Mouse (Mus musculus) regulatory T cell (primary cell): ENCODE measurements around the gene Cacna2d4.

ENCODE experiments used
- in situ Hi-C: fragments of 300-600 bp; cut with MboI, MseI; formaldehyde crosslinking; loops from one replicate; pipeline ENCODE4 v1.15.1; 2025; ENCODE audit warnings: high pct_unique_total_duplicates

Cacna2d4 gene

GRCm38 (mm10) chr6:119220297-119220696 is 16.0 kb upstream of the Cacna2d4 start:
- in situ Hi-C loops = loop anchor here (5.0 kb wide), 1 partner anchor 127 kb away; no protein-coding TSS in a partner anchor

DNA sequence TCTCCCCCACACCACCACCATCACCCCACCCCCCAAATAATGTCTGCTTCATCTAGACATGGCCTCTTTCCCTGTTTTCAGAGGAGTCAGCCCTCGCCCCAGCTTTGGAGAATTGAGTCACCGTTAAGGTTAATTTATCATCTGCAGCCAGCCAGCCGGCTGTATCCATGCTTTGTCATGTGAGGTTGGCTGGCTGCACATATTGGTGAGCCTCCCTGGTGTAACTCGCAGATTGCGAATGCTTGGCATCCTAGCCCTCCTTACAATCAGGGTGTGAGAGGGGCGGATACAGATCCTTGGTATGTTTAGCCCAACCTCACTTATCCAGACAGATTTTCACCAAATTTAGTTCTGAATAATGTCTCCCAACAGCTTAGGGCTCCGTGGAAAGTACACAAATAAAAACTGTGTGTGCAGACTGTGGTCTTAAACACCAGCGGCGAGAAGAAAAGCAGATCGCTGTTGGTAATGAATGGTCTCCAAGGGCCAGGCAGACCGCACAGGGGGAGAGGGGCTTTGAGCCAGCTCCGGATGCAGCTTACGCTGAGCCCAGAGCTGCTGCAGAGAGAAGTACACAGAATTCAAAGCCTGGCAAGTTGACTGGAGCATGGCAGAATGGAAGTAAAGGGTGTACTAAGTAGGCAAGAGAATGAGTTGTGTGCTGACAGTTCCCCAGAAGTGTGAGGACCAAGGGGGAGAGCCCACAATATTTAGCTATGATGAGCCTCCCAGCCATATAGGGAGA is 11.7 kb upstream of the Cacna2d4 start:
- in situ Hi-C loops = loop anchor here (5.0 kb wide), 2 partner anchors 123 to 223 kb away; no protein-coding TSS in a partner anchor

GRCm38 (mm10) chr6:119225226-119225625 is 11.1 kb upstream of the Cacna2d4 start:
- in situ Hi-C loops = loop anchor here (5.0 kb wide), 1 partner anchor 222 kb away; no protein-coding TSS in a partner anchor

DNA sequence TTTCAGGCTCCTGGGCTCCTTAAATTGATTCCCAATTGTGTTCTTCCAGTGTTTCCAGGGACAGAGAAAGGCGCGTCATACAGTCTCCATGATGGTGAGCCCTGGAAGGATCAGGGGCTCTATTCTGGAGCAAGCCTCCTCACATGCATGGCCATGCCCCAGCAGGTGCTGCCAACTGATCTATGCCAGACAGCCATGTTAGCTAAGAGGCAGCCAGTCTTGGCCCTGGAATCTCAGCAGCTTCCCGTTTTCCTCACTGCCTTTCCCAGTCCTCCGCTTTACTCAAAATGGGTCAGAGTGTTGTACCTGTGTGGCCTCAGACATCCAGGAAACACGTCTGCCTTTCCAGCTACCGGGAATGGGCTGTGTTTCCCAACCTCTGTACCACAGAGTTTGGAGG is 10.6 kb upstream of the Cacna2d4 start:
- in situ Hi-C loops = loop anchor here (5.0 kb wide), 1 partner anchor 222 kb away; no protein-coding TSS in a partner anchor

GRCm38 (mm10) chr6:119227001-119227400 is 9.3 kb upstream of the Cacna2d4 start:
- in situ Hi-C loops = loop anchor here (5.0 kb wide), 1 partner anchor 220 kb away; no protein-coding TSS in a partner anchor

DNA sequence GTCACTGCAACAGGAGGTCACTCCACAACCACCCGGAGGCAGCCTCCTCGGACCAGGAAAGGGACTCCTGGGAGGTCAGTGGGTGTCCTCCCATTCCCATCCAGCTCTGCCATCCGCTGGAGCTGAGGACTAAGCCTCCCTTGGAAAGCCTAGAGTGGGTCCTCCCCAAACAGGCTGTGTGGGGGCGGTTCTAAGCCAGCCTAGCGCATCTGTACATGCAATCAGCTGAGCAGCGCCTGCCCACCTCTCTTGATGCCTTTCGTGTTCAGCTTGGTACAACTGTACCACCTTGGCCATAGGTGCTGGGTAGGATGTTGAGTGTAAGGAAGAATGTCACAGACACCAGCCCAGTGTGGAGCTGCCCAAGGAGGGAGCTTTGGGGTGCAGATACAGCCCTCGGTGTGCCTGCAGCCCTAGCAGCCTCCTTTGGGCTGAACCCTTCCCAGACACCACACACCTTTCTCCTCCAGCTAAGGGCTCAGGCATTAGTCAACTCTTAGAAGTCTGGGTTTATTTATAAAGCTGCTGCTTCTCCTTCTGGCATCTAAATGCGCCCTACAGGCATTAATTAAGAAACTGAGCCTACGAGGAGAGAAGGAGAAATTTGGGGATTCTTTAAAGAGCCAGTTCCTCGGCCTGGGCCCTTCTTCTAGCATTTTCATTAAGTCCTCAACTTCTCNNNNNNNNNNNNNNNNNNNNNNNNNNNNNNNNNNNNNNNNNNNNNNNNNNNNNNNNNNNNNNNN is 7.3 kb upstream of the Cacna2d4 start:
- in situ Hi-C loops = loop anchor here (5.0 kb wide), 1 partner anchor 218 kb away; no protein-coding TSS in a partner anchor

- in situ Hi-C loops = no loop called here
Measured at GRCm38 (mm10) chr6:119233066-119233465, 3.3 kb upstream of the Cacna2d4 start.

GRCm38 (mm10) chr6:119235441-119235840 is 885 bp upstream of the Cacna2d4 start:
- in situ Hi-C loops = no loop called here

DNA sequence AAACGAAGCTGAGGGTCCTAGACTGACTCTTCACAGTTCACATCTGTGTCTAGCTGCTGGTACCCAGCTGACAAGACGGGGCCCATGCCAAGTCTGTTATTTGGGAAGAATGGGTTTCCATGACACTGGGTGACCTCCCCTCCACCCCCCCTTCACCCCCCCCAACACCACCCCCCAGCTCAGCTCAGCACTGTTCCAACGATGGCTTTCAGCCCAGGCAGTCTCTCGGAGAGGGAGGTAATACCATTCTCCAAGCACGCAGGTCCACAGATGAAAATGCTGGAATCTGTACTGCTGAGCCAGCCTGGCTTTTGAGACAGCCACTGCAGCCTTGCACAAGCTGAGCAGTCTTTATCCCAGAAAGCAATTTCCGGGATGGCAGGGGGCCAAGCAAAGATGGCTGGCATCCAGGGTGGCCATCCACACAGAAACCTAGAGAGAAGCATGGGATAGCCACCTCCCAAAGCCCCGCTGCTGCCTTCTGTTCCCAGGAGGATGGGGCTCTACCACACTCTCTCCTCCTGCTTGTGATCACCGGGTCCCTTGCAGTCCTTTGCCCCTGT is 1.2 kb downstream of the Cacna2d4 start:
- in situ Hi-C loops = no loop called here

DNA sequence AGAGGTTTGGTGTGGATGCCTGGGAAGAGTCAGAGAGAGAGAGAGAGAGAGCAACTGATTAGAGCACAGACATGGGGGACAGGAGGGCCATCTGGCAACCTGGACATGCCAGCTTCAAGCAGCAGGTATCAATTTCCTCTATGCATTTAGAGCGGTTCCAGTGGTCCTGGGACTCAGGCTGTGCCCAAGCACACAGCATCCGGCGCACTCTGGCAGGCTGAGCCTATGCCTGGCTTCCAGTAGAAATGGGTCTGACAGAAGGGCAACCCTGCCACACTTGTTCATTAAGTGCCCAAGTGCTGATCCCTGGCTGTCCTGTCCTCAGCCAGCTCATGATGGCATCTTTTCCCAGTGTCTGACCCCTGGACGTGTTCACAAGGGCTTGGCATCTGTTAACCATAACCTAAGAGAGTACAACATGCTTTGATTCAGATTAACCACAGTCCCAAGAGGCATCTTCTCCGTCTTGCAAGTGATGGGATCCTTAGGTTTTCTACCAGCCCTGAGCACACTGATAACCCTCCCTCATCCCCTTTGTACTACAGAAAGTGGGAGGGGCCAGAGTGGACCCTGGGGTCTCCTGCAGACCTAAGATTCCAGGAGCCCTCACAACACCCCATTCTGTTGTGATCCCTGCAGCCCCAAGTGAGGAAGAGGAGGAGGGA is 3.1 kb downstream of the Cacna2d4 start:
- in situ Hi-C loops = no loop called here

- in situ Hi-C loops = no loop called here
Measured at GRCm38 (mm10) chr6:119240256-119240655, 3.9 kb downstream of the Cacna2d4 start.

DNA sequence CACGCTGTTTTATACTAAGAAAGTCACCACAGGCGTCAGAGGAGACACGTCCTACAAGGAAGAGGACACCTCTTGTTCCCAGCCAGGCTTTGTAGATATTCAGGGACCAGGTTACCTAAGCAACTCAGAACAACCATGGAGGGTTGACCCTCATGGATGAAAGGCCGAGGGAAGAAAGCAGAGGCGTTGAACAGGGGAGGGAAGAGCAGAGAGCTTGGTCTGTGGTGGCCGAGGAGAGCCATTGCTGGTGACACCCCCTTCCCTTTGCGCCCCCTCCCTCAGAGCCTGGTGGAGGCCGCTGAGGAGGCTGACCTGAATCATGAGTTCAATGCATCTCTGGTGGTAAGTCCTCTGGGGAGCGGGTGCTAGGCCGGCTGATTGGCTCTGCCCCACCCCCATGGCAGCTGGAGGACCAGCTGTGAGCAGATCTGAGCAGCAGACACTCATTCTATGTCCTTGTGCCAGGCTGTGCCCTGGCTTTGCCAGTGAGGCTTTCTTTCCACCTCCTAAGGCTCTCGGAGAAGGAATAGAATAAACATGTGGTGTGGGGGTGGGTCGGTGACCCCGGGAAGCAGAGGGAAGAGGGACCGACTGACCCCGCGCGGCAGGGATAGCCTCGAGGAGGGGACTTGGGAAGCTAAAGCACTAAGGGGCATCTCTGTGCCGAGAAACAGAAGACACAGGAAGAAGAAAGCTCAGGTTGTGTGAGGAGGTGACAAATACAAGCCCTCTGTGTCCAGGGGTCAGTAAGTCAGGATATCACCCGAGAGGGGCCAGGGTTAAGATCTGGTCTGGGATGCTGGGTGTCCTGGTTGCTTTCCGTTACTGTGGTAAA is 4.8 kb downstream of the Cacna2d4 start:
- in situ Hi-C loops = no loop called here

DNA sequence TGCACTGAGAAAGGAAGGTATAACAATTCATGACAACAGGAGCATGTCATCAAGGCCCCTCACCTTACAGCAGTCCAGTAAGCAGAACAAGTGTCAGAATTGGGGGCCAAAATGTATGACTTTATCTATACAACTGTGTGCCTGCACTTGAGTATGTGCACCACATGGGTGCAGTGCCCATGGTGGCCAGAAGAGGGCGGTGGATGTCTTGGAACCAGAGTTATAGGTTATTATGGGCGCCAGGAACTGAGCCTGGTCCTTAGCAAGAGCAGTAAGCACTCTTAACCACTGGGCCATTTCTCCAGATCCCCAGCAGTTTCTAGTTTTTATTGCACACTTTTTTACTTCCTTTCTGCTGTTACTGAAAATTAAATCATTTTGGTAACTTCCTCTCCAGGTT is 9.8 kb downstream of the Cacna2d4 start:
- in situ Hi-C loops = no loop called here

DNA sequence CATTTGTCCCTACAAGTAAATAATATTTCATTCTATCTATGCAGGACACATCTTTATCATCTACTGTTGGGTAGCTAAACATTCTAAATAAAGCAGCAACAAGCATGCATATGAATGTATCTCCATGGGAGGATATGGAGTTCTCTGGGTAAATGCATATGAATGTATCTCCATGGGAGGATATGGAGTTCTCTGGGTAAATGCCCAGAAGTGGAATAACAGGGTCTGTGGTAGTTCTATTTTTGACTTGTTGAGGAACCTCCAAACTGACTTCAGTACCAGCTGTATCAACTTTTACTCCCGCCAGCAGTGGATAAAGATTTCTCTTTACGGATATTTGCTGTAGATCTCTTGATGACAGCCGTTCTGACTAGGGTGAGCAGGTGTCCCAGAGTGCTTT is 12.3 kb downstream of the Cacna2d4 start:
- in situ Hi-C loops = no loop called here

DNA sequence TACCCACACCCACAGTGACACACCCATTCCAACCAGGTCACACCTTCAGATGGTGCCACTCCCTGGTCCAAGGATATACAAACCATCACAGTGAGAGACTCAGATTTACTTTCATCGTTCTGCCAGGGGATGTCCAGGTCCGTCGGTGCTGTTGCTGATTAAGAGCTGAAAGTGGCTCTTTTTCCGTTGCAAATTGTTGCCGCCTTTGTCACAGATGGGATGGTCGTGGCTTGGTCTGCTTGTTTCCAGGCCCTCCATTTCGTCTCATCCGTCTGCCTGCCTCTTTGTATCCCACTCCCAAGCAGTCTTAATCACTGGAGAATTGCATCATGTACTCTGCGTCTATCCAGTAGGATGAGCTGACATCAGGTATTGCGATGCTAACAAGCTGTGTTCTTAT is 13.4 kb downstream of the Cacna2d4 start:
- in situ Hi-C loops = loop anchor here (10.0 kb wide), 1 partner anchor 495 kb away; no protein-coding TSS in a partner anchor

DNA sequence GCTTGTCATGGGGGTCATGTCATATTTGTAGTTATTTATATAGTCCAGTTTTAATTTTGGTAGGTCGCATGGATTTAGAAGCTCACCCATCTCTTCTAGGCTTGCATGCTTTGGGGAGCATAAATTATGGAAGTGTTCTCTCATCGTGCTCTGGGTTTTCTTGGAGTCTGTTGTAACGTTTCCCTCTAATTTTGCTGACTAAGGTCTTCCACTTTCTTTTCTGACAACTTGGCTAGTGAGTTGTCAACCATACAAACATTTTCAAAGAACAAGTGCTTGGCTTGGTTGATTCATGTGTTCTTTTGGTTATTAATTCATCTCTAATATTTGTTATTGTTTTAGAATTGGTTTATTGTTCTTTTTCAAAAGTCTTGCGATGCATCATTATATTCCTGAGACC is 15.4 kb downstream of the Cacna2d4 start:
- in situ Hi-C loops = loop anchor here (10.0 kb wide), 1 partner anchor 497 kb away; no protein-coding TSS in a partner anchor

DNA sequence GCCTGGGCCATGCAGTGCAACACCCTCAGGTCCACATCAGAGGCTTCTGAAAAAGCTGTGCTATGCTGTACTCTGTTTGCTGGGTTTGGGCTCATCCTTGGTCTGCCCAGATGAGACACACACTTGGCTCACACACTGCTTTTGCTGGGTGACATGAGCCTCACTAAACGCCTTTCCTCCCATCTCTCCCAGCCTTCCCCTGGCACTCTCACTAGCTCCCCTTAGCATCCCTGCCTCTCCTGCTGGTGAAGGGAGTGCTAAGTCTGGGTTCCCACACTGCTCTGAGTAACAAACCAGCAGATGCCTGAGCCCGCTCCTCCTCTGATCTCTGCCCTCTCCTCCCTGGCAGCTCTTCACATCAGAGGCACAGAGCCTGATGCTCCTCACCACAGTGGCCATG is 40.4 kb downstream of the Cacna2d4 start:
- in situ Hi-C loops = no loop called here

GRCm38 (mm10) chr6:119280761-119281160 is 44.4 kb downstream of the Cacna2d4 start:
- in situ Hi-C loops = no loop called here

GRCm38 (mm10) chr6:119301310-119301709 is 65.0 kb downstream of the Cacna2d4 start:
- in situ Hi-C loops = no loop called here

DNA sequence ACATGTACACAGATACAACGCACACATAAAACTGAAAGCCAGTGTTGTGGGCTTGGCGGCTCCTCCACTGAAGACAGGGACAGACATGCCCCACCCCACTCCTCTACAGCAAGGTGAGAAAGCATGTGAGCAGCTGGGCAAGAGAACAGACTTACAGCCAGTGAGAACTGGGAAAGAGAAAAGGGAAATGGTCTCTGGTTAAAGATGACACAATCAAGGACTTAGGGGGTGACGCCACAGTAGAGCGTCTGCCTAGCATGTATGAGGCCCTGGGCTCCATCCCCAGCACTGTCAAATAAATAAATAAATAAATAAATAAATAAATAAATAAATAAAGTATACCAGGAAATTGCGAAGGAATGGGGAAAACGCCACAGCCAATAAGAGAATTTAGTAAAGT is 67.0 kb downstream of the Cacna2d4 start:
- in situ Hi-C loops = no loop called here
